Mouse (Mus musculus) gastrocnemius, adult 18-20 months (tissue): Measurements from ENCODE around the gene Spaar. TPM values are rescaled to one million over a fixed set of nuclear protein-coding genes. Genes with fewer than 3 reads are reported as not detected.
A peak's percentile ranks its signal among the peaks of the same experiment; 100 is the strongest.

Experiments
- DNase-seq: peaks from one replicate; pipeline ENCODE4 v3.0.0; 2021; ENCODE audit warnings: low spot score
- long read RNA-seq, 2 experiments: library from polyadenylated mRNA; stranded (forward); transcript quantifications; one replicate each; pipeline ENCODE4 v2.0.0; 2021
- total RNA-seq, 2 experiments: library from RNA; stranded (reverse); gene quantifications; 2 replicates each; pipeline ENCODE4 v1.2.3; 2021

The Spaar gene
- total RNA-seq: 1 to 10 TPM; 1.1 to 1.3 TPM
- long read RNA-seq, experiment 1: 0 reads
- long read RNA-seq, experiment 2, partial matches to known transcripts: 0 of 1 reads
- long read RNA-seq, experiment 2, other reads (novel, unspliced or antisense): 1 of 1 reads

DNA sequence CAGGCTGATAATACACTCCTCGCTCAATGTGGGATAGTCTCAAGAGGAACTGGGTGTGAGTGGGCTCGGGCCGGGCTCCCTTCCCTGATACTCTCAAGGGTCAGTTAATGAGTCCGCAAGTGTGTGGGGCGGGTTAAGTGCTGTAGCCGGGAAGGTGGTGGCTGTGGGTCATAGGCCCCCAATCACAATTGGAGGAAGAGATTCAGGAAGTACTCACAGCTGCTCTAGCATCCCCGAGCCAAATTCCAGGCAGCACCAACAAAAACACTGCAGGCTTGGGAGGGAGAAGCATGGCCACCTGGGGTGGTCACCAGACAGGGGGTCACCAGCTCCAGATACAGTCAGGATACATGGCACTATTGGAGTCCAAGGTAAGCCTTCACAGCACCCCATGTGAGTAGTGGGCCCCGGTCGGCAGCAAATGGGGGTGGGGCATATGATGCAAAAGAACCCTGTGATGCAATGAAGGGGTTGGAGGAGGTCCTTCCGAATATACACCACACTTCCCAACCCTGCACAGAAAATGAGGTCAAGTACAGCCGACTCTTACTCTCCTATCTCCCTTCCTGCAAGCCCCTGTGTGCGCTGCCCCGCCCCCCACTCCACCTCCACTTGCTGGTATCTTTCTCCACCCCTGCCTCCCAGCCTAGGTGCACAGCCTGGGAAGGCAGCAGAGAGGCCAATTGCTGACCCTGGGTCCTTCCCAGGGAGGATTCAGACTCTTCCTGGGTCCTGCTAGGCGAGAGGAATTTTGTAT lies at the start of gene Spaar:
Gene Spaar (plus strand): TSS at position 241 of the 757 bp plus-strand sequence.
- DNase-seq: peak; percentile 64

DNA sequence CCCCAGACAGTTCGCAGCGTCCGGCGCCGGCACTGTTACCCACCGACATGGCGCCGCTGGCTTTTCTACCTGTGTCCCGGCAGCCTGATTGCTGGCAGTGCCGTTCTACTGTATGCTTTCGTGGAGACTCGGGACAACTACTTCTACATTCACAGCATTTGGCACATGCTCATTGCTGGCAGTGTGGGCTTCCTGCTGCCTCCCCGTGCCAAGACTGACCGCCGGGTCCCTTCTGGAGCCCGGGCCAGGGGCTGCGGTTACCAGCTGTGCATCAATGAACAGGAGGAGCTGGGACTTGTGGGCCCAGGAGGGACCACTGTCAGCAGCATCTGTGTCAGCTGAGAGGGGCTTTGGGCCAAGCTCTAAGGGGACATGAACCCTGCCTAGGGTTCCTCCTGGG lies 39.8 kb upstream of the Spaar start:
- DNase-seq: no peak

DNA sequence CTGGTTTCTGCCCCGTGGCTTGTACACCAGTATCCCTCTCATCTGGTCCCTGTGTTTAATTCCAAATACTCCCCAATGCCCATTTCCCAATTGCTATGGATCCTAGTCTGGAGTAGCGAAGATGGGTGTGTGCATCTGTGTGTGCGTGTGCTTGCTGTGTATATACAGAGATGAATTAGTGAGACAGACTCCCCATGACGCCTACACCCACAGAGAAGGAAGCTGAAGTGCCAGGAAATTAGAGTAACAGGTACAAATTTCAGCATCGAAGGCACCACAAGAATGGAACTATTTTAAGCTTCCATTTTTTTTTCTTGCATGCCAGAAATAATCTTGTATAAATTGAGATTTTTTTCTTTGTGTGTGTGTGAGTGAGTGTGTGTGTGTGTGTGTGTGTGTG lies 38.8 kb upstream of the Spaar start:
- no peak for DNase-seq

DNA sequence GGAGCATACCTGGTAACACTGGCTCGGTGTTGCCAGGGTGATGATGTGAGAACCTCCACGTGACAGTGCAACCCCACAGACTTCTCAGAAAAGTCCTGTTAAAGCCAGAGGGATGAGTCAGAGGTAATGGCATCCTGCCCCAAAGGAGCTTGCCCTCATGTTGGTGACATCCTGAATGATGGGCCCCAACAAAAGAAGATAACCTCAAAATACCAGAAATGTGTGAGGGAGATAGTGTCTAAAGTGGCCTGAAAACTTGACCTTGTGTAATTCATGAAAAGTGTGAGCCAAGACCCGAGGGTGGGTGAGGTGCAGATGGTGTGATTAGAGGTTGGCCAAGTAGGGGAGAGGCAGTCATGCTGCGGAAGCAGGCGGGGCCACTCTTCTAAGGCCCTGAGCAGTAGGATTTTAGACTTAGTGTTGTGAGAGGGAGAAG lies 36.0 kb upstream of the Spaar start:
- DNase-seq: peak; percentile 33

- no peak for DNase-seq
These were observed 35.2 kb upstream of the Spaar start for GRCm38 (mm10) chr4:43694439-43695248.

DNA sequence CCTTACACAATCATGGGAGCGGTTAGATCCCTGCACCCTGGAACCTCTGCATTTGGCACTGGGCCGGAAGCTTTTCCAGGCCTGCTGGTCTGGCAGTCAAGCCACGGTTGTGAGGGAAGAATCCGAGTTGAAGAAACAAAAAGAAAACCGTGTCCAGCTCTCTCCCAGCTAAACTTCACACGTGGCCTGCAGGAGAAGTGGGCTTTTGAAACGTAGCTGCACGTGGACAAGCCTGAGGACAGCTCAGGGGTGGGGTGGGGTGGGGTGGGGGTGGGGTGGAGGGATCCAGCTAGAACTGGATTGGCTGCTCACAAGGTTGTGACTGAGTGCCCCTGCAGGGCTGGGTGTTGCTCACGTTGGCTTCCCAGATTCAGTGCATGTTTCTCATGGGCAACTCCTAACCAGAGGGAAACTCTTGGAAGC lies 34.6 kb upstream of the Spaar start:
- peak; percentile 58 for DNase-seq

DNA sequence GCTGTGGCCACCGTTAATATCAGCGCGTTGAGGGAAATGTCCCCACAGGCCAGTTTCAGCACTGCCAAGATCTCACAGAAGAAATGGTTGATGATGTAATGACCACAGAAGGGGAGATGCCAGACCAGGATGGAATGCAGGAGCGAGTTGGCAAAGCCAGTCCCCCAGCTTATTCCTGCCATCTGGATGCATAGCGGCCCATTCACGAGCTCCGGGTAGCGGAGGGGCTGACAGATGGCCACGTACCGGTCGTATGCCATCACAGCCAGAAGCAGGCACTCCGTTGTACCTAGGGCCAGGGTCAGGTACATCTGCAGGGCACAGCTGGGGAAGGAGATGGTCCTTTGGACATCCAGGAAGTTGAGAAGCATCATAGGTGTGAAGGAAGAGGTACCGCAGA lies 33.3 kb upstream of the Spaar start:
- DNase-seq: no peak

DNA sequence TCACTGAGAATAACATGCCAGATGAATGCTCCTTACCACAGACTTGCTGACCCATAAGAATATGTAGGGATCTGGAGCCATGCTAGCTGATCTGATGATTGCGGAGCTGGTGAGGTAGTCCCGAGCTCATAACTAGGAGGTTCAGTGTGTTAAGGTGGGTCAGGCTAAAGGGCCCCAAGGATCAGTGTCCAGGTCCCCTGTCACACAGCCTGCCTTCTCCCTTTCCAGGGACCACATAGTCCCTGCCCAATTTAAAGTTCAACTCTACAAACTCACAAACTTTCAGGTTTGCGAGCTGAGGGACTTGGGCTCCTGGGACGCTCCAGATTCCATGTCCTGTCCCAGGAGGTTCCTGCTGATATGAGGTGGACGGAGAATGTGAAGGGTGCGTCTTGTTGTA lies 29.1 kb upstream of the Spaar start, which contains the start of gene Olfr70:
Gene Olfr70 (minus strand): TSS at position 101 of the 400 bp plus-strand sequence.
- no peak for DNase-seq

DNA sequence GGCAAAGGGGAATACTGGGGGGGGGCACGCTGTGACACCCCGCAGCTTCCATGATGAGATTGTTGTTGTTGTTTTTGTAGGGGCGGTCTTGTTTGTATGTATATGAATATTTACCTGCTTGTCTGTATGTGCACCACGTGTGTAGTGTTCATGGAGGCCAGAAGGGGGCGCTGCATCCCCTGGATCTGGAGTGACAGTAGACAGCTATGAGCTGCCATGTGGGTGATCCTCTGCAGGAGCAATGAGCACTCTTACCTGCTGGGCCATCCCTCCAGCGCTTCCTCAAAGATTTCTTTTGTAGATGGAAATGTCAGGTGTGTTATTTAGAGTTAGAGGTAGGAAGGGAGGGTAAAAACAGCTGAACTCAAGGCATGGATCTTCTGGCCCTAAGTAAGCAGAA lies 26.4 kb upstream of the Spaar start:
- no peak for DNase-seq

DNA sequence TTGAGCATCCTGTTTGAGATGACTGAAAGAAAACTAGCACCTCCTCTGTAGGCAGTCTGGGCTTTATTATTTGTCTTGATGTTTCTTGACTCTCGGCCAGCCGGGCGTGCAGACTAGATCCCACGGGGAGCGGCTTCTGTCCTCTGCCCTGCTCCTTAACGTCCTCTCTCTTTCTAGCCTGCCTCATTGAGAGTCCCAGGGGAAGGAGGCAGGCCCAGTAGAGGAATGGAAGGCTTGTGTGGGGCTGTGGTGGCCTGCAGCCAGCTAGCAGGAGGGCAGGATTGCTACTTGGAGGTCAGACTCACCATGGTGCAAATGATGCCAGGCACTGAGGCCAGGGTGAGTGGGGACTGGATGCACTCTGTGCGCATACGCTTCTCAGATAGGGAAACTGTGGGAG lies 26.0 kb upstream of the Spaar start:
- DNase-seq: no peak

- no peak for DNase-seq
These were observed 23.8 kb upstream of the Spaar start for GRCm38 (mm10) chr4:43705991-43706390.

DNA sequence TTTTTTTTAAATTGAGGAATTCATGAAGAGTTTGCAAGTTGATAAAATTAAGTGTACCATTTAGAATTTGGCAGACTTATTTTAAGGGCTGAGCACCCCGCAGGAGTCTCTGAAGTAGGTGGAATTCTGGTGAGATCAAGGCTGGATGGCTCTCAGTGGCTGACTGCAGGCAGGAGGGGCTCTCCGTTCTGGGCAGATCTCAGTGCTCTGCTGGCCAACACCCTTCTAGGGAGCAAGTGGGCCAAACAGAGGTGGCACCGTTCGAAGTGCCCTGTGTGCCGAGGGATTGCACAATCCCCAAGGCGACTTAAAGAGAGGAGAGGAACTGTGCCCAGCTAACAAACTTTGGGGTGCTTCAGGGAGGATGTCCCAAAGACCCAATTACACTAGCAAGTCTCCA lies 20.0 kb upstream of the Spaar start, which contains the start of gene Olfr71:
Gene Olfr71 (minus strand): TSS at position 387 of the 400 bp plus-strand sequence.
- DNase-seq: no peak

DNA sequence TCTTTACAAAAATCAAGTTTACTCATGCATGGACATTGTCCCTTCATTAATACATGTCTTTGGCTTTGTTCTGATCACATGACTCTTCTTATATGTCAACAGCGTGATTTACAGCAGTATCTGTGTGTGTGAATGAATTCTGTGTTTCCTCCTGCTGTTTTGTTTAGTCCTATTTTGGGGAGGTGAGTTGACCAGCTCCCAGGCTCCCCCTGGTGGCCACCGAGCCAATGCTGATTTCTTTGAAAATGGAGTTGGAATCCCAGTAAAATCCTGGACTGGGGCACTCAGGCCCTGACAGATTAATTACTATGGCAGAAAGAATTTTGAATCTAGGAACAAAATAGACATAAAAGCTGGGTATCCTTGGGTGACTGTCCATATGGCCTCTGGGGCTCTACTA lies 18.0 kb upstream of the Spaar start:
- DNase-seq: peak; percentile 82

GRCm38 (mm10) chr4:43713652-43714219 lies 16.1 kb upstream of the Spaar start:
- no peak for DNase-seq

GRCm38 (mm10) chr4:43720491-43721228 lies 9.2 kb upstream of the Spaar start:
- no peak for DNase-seq

DNA sequence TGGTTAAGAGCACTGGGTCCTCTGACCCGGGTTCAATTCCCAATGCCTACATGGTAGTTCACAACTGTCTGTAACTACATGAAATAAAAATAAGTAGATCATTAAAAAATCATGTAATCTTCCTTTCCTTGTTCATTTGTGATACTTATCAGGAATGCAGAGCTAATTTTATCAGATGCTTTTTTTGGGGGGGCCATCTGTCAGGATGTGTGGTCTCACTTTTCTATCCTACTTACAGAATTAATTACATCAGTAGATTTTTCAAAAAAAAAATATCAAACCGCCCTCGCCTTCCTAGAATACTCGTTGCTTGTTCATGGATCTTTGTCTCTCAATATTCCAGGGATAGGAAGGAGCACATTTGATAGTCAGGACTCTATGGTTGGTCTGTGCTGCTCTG lies 7.6 kb upstream of the Spaar start:
- no peak for DNase-seq

- peak; percentile 68 for DNase-seq
These were observed 5.1 kb upstream of the Spaar start for GRCm38 (mm10) chr4:43724764-43725163.

GRCm38 (mm10) chr4:43726228-43726993 lies 3.4 kb upstream of the Spaar start:
- DNase-seq: no peak

DNA sequence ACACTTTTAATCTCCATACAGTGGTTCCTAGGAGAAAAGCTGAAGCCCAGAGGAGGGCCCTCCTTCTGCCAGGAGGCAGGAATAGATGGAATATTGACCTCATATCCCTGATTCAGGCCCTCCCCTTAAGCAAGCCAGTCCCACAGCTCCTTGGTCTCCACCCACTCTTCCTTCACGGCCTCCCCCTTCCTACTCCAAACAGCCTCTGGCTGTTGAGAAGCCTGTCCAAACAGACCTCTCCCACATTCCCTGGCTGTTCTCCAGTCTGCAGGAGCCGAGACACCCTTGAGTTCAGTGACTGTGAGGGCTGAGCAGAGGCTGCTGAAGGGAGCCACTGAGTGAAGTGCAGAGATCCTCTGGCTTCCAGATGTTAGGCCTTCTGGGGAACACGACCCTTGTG lies 2.8 kb upstream of the Spaar start, which contains the start of gene Hrct1:
Gene Hrct1 (plus strand): TSS at position 194 of the 400 bp plus-strand sequence.
- DNase-seq: peak; percentile 91
